Mouse (Mus musculus): Measurements from ENCODE around the gene Lck.

Lck gene

GRCm38 (mm10) chr4:129509650-129510049, 63.8 kb downstream of the Lck start:
- in situ Hi-C loops (cut with MboI) = no loop called here

DNA sequence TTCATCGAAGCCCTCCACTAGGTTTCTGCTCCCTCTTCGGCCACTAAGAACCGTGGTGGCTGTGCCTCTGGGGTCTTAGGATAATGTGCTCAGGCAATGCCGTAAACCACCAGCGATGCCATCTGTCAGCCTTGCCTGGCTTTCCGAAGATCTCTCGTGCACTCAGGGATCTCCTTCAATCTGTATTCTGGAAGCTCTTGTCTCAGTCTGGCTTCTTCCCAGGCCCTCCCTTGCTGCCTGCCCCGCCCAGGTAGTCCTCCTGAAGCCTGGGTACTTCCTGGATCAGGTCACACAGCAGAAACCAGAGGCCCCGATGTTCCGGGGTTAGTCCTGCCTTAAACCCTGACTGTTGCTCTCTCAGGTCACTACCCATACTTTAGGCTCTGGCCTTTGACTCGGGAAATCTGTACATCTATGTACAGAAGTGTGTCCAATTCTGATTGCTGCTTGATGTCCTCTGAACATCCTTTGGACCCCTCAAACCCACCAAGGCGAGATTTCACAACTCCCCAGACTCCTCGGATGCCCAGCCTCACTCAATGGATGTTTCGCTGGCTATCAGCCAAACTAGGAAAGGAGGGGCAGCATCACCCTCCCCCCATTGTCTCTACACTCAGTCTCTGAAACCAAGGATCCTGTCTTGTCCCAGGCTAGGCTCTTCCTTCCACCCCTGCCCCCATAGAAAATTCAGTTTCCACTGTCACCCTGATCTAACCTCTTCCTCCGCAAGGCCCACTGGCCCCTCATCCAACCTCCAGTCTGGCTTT, 64.4 kb downstream of the Lck start:
- in situ Hi-C loops (cut with MboI) = no loop called here

- in situ Hi-C loops (cut with MboI) = no loop called here
Observed at GRCm38 (mm10) chr4:129508237-129508515, 65.3 kb downstream of the Lck start.

- in situ Hi-C loops (cut with MboI) = no loop called here
Observed at GRCm38 (mm10) chr4:129507434-129508236, 65.8 kb downstream of the Lck start.

- in situ Hi-C loops (cut with MboI) = no loop called here
Observed at GRCm38 (mm10) chr4:129505511-129505910, 67.9 kb downstream of the Lck start.

GRCm38 (mm10) chr4:129502901-129503444, 70.5 kb downstream of the Lck start:
- in situ Hi-C loops (cut with MboI) = no loop called here

DNA sequence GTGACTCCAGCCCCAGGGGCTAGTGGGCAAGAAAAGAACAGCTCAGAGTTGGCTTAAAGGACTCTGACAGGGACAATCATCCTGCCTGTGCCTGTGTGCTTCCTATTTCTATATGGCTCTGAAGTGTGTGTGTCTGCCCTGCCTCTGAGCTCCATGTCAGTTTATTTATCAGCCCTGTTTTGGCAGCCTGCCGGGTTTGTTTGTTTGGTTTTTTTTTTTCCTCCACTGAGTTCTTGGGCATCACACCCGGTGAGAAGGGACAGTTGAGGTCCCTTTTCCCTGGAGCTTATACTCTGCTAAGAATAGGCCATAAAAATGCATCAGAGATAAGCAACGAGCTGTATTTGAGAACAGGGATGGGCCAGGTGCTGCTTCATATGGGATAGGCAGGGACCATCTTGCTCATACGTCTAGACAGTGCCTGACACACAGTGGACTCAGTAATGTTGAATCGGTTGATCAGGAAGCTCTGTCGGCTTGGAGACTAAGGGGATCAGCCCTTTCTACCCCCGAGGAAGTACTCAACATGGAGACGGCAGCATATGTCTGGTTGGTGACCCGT, 71.0 kb downstream of the Lck start:
- in situ Hi-C loops (cut with MboI) = no loop called here

DNA sequence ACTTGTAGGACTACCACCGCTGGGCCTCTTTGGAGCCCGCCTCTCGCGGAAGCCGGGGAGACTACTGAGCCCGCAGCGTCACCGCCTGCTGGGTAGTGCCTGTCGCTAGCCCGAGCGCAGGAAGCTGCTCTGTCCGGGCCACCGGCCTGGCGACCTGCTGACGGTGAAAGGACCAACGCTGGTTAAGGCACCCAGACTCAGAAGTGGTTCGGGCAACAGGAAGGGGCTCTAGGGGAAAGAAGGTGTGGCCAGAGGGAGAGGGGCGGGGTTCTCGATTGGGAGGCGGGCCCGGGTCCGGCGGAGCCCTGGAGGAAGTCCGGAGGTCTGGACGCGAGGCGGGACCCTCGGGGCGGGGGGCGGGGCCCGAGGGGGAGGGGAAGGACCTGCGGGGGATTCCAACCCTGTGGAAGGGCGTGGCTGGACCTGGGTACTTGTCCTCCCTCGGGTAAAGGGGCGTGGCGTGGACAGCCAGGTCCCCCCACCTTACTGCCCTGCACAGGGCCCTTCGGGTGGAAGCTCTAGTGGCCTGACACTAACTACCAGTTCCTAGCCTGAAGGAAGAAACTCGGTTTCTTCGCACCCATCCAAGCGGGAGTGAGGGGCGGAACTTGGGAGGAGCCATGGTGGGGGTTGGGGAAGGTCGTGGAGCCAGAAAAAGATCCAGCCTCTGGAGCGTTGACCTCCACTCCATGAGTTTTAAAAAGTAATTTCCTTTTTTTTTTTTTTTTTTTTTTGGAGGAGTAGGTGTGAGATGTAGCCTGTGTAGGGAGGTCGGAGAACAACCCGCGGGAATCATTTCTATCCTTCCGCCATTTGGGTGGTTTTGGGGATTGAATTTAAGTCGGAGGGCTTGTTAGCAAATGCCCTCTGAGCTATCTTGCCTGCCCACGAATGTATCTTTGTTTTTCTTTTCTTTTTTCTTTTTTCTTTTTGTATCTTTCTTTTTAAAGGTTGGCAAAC, 72.6 kb downstream of the Lck start:
- in situ Hi-C loops (cut with MboI) = no loop called here

GRCm38 (mm10) chr4:129500017-129500416, 73.4 kb downstream of the Lck start:
- in situ Hi-C loops (cut with MboI) = no loop called here

DNA sequence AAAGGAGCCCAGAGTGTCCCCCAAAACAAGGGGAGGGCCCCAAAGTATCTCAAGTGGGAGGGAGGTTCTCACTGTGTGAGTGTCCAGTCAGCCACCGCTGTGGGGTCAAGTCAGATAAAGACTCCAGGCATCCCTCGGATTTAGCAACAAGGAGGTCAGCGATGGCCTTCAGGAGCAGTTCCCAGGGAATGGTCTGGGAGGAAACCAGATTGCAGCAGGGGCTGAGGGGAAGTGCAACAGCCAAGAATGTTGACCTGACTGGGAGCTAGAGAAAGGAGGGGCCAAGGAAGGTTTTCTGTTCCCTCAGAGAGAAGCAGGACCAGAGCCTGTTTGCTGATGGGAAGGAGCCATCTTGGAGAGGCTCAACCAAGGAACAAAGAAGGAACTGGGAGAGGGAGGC, 74.5 kb downstream of the Lck start:
- in situ Hi-C loops (cut with MboI) = no loop called here

Measured in mature B cell (primary cell).